Mouse (Mus musculus) cerebellum, adult 2 months (tissue): ENCODE data around the gene Soga1. TPM values are rescaled to one million over a fixed set of nuclear protein-coding genes. Genes with fewer than 3 reads are reported as not detected.

ENCODE experiments used
- DNase-seq, 2 experiments: peaks; one replicate each; pipeline ENCODE4 v3.0.0; 2021
- H3K27ac ChIP-seq: fragments of 200-500 bp; 2 replicates; pipeline ENCODE4 v1.5.1; 2012; ENCODE audit warnings: low read length, control low read depth, inconsistent platforms; ENCODE audit not compliant: insufficient read depth
- H3K27me3 ChIP-seq: fragments of 200-500 bp; 2 replicates; pipeline ENCODE4 v1.6.1; 2012; ENCODE audit warnings: inconsistent platforms, mild to moderate bottlenecking, low read length, moderate library complexity; ENCODE audit not compliant: control insufficient read depth, insufficient read depth
- H3K4me1 ChIP-seq: fragments of 200-500 bp; 2 replicates; pipeline ENCODE4 v1.6.1; 2011; ENCODE audit warnings: low read length; ENCODE audit not compliant: control insufficient read depth, insufficient read depth
- H3K4me3 ChIP-seq: fragments of 200-500 bp; replicated peaks from 2 replicates; pipeline ENCODE3; 2011; ENCODE audit warnings: mild to moderate bottlenecking, low read depth, low read length, control low read depth; ENCODE audit not compliant: insufficient read depth
- CTCF ChIP-seq: fragments of 200-500 bp; IDR thresholded peaks from 2 replicates; pipeline ENCODE4 v1.5.1; 2011; ENCODE audit warnings: low read depth, mild to moderate bottlenecking, control low read depth, low read length, moderate library complexity, borderline replicate concordance; ENCODE audit not compliant: insufficient read depth
- POLR2A ChIP-seq: fragments of 200-500 bp; IDR thresholded peaks from 2 replicates; pipeline ENCODE4 v1.6.1; 2011; ENCODE audit warnings: low read length, control low read depth, borderline replicate concordance; ENCODE audit not compliant: insufficient read depth
- WGBS: fragments of 180-500 bp; shearing (Covaris S2); methylation state at CpG from one replicate; pipeline ENCODE4 v1.1.7; 2018; 5-methylcytosine and 5-hydroxymethylcytosine counted together
- polyA plus RNA-seq: library from polyadenylated mRNA; depleted of rRNA; stranded (reverse); fragments of >200 nt; gene quantifications from 2 replicates; pipeline ENCODE4 v1.2.3, GENCODE M21; 2012

Gene Soga1
- polyA plus RNA-seq, 1 experiment, result 38.3 TPM

- TF ChIP-seq POLR2A (no peak), CTCF (no peak)
- 3% methylated on average over 7 of the region's 7 CpGs for WGBS
- Histone ChIP-seq H3K4me3 (no peak overlapping the region), H3K4me1 (peaks cover 88% of the 10 kb centered on the region), H3K27me3 (no peaks in the 10 kb centered on the region), H3K27ac (peak overlapping the region; percentile 94)
- peak in 1 of 2 experiments; percentile 57 for DNase-seq
Observed at GRCm38 (mm10) chr2:157065879-157066226, 13.2 kb downstream of the Soga1 start.

DNA sequence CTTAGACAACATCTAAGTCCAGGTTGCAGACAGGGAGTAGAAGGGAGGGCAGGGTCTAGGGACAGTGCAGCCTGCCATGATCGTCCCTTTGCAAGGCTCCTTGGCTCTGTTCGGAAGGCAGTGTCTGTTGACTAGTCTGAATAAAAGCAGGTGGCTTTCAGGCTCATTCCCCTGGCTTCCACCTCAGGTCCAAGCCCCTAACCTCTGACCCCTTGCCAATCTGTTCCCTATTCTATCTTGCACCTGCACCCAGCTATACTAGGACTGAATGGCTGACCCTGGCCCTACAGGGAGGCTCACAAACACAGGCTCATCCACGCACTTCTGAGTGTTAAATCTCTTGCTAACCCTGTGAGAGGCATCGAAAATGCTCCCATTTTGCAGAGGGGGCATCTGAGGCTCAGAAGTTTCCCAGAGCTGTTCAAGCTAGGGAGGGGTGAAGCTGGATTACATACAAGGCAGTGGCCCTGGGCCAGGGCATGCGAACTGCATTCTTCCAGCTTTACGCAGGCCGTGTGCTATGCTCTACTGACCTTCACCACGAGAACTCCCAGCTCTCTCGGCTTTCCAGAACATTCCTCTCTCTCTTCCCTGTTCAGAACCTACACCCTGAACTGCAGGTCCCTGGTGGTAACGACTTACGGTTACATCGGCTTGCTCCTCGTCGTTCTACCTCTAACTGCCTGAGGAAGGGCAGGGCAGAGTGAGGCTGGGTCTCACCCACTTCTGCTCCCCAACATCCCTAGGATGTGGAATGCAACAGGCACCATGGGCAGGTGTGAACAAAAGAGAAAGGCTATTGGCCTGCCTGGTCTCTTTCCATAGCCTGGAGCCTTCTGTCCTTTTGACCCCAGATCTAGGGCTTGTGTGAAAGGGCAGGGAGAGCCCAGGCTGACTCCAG lies 13.8 kb downstream of the Soga1 start:
- 20% methylated on average over 14 of the region's 14 CpGs for WGBS
- TF ChIP-seq POLR2A (no peak), CTCF (no peak)
- peak overlapping the region; percentile 94 for H3K27ac ChIP-seq
- H3K4me1 ChIP-seq, result peaks cover 85% of the 10 kb centered on the region
- peak in 1 of 2 experiments; percentile 65 for DNase-seq
- H3K4me3 ChIP-seq, result no peak overlapping the region
- no peaks in the 10 kb centered on the region for H3K27me3 ChIP-seq

- whole genome bisulfite sequencing, result 3% methylated on average over 7 of the region's 7 CpGs
- peak overlapping the region; percentile 94 for H3K27ac ChIP-seq
- DNase-seq, result peak; percentile 48 to 50
- TF ChIP-seq POLR2A (no peak), CTCF (no peak)
- no peak overlapping the region for H3K4me3 ChIP-seq
- no peaks in the 10 kb centered on the region for H3K27me3 ChIP-seq
- peaks cover 88% of the 10 kb centered on the region for H3K4me1 ChIP-seq
Observed at GRCm38 (mm10) chr2:157064136-157064535, 14.9 kb downstream of the Soga1 start.

DNA sequence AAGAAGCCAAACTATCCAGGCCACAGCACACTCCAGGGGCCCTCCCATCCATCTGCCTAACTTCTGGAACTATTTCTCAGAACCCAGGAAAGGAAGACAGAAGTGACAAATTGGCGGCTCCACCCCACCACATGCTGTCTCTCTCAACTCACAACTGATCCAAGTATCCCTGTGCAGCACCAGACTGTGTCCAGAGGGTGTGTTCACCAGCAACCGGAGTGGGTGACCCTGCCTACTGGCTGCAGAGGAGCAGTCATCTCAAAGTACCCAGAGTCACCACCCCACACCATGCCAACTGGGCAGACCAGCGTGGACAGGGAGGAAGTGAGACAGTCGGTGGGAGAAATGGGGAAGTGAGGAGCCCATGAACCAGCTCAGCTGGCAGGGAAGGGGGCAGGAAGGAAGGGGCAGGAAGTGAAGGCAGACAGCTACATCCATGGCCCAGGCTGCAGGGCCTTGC lies 15.8 kb downstream of the Soga1 start:
- TF ChIP-seq CTCF, result no peak
- TF ChIP-seq POLR2A, result no peak
- peak; percentile 62 to 66 for DNase-seq
- 5% methylated on average over 4 of the region's 4 CpGs for WGBS
- Histone ChIP-seq H3K4me3 (no peak overlapping the region), H3K27me3 (no peaks in the 10 kb centered on the region), H3K27ac (peak overlapping the region; percentile 94), H3K4me1 (peaks cover 87% of the 10 kb centered on the region)

DNA sequence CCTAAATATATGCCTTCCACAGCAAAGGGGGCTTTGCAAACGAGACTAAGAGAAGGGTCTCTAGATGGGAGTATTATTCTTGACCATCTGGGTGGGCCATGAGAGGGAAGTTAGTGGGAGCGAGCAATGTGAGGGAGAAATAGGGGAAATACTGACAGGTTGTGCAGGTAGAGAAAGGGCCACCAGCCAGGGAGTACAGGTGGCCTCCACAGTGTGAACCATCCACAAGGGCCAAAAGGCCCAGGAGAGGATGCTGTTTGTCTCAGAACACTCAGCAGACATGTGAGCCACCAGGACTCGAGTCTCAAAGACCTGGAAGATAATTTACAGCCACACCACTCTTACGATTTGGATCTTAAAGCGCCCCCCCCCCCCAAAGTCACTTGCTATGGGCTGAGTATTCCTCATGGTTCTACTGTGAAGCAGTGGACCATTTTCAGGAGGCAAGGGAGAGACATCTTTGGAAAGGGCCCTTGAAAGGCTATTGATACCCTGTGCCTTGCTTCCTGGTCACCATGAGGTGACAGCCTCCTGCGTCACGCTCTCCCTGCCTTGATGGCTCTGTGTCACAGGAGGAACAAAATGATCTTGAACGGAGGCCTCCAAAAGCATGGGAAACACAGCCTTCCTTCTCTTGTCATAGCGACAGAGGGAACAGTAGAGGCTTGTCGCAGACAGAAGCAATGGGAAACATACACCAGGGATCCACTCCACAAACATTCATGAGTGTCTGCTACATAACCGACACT lies 18.3 kb downstream of the Soga1 start:
- Histone ChIP-seq H3K27me3 (no peaks in the 10 kb centered on the region), H3K4me1 (peaks cover 82% of the 10 kb centered on the region), H3K27ac (peak overlapping the region; percentile 99), H3K4me3 (no peak overlapping the region)
- WGBS, result 11% methylated on average over 11 of the region's 11 CpGs
- peak; percentile 83 to 89 for DNase-seq
- TF ChIP-seq CTCF, result no peak; the same call in 1 of the 2 replicates
- no peak for TF ChIP-seq POLR2A

DNA sequence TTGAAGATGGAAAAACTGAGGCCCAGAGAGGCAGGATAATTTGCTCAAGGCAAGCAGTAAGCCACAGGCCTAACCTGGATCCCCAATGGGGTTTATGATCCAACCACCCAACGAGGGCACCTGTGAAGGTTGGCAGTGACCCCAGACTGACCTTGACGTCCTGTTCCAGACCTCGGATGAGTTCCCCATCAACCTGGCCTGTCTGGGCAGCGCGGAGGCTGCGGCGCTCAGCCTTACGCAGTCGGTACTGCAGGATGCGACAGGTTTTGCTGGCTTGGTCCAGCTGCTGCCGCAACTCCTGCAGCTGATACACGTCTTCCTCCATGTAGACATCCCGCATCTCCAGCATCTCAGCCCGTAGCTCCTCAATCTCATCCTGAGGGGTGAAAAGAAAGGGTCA lies 19.0 kb downstream of the Soga1 start:
- Histone ChIP-seq H3K4me1 (peaks cover 80% of the 10 kb centered on the region), H3K27me3 (no peaks in the 10 kb centered on the region), H3K27ac (peak overlapping the region; percentile 99), H3K4me3 (peak overlapping the region; percentile 13)
- 23% methylated on average over 14 of the region's 14 CpGs for WGBS
- peak; percentile 68 to 73 for DNase-seq
- TF ChIP-seq POLR2A (no peak), CTCF (no peak)

DNA sequence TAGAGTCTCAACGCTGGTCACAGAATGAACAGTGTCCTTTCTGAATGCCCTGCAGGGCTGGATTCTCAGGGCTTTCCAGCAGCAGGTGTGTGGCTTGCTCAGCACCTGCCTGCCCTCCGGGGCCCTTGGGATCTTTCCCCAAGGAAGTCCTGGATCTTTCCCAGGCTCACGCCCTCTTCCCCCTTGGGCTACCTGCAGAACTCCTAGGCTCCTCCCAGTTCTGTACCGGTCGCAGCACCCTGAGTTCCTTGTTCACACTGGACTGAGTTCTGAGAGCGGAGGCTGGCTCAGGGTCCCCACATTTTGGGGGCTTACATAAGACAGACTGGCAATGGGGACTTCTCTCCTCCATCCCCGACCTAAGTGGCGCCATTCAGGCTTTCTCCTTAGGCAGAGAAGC lies 19.9 kb downstream of the Soga1 start:
- Histone ChIP-seq H3K27ac (peak overlapping the region; percentile 99), H3K4me1 (peaks cover 80% of the 10 kb centered on the region), H3K4me3 (peak overlapping the region; percentile 10), H3K27me3 (no peaks in the 10 kb centered on the region)
- TF ChIP-seq POLR2A, result no peak
- no peak for TF ChIP-seq CTCF
- peak; percentile 56 to 59 for DNase-seq
- WGBS, result 27% methylated on average over 8 of the region's 8 CpGs
